Mouse (Mus musculus) hindbrain, embryonic 16.5 days (tissue): ENCODE results near the gene Tmem170. TPM values are rescaled to one million over a fixed set of nuclear protein-coding genes. Genes with fewer than 3 reads are reported as not detected.
A peak's percentile ranks its signal among the peaks of the same experiment; 100 is the strongest.

ENCODE experiments used
- ATAC-seq: fragments of 200-750 bp; cut with Nextera tagmentation; 2 replicates; pipeline ENCODE4 v1.8.0; 2017; ENCODE audit warnings: moderate TSS enrichment, moderate library complexity
- H3K27ac ChIP-seq: fragments of 300-500 bp; sonication (generic); 2 replicates; pipeline ENCODE4 v1.5.1; 2014; ENCODE audit warnings: low read depth, mild to moderate bottlenecking, control low read depth, low read length, moderate library complexity
- H3K27me3 ChIP-seq: fragments of 300-500 bp; sonication (generic); replicated peaks from 2 replicates; pipeline ENCODE4 v1.6.1; 2014; ENCODE audit warnings: low read length; ENCODE audit not compliant: control insufficient read depth, insufficient read depth
- H3K36me3 ChIP-seq: fragments of 300-500 bp; sonication (generic); 2 replicates; pipeline ENCODE4 v1.6.1; 2014; ENCODE audit warnings: mild to moderate bottlenecking, low read length, moderate library complexity, mixed read lengths; ENCODE audit not compliant: control insufficient read depth, insufficient read depth
- H3K4me1 ChIP-seq: fragments of 300-500 bp; sonication (generic); 2 replicates; pipeline ENCODE4 v1.6.1; 2014; ENCODE audit warnings: low read depth, low read length; ENCODE audit not compliant: control insufficient read depth, insufficient read depth
- H3K4me2 ChIP-seq: fragments of 300-500 bp; sonication (generic); 2 replicates; pipeline ENCODE4 v1.6.1; 2014; ENCODE audit warnings: mild to moderate bottlenecking, low read length, control low read depth, moderate library complexity
- H3K4me3 ChIP-seq: fragments of 300-500 bp; sonication (generic); 2 replicates; pipeline ENCODE4 v1.5.1; 2014; ENCODE audit warnings: mild to moderate bottlenecking, low read length, control low read depth, moderate library complexity
- H3K9ac ChIP-seq: fragments of 300-500 bp; sonication (generic); 2 replicates; pipeline ENCODE4 v1.6.1; 2014; ENCODE audit warnings: low read depth, mild to moderate bottlenecking, control low read depth, low read length, moderate library complexity
- H3K9me3 ChIP-seq: fragments of 300-500 bp; sonication (generic); 2 replicates; pipeline ENCODE4 v1.6.1; 2014; ENCODE audit warnings: mild to moderate bottlenecking, low read length, moderate library complexity; ENCODE audit not compliant: control insufficient read depth
- WGBS: fragments of 180-500 bp; shearing (Covaris S2); extraction: QIAGEN DNeasy Blood & Tissue Kit; methylation state at CpG from one replicate; pipeline ENCODE4 v1.1.7; 2014; 5-methylcytosine and 5-hydroxymethylcytosine counted together
- polyA plus RNA-seq: library from polyadenylated mRNA; unstranded; fragments of >200 nt; fragmentation: Nextera tagmentation; extraction: Ambion mirVana; gene quantifications from 2 replicates; pipeline ENCODE4 v1.2.1, GENCODE M21; 2015

Tmem170 gene
- polyA plus RNA-seq, 1 experiment from 2014 or later = 3.6 TPM

DNA sequence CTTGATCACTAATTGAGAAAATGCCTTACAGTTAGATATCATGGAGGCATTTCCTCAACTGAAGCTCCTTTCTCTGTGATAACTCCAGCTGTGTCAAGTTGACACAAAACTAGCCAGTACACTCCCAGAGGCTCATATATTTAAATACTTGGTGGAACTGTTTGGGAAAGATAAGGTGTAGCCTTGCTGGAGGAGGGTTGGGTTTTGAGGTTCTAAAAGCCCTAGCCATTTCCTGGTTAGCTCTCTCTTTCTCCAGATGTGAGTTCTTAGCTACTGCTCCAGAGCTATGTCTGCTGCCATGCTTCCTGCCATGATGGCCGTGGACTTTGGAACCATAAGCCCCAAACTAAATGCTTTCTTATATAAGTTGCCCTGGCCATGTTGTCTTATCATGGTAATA is 10.9 kb upstream of the Tmem170 start:
- no peak overlapping the region for H3K9ac ChIP-seq
- peaks cover 26% of the 10 kb centered on the region for H3K27me3 ChIP-seq
- no peak overlapping the region for H3K4me3 ChIP-seq
- no peak overlapping the region for H3K27ac ChIP-seq
- no peak overlapping the region for H3K4me2 ChIP-seq
- no peaks in the 10 kb centered on the region for H3K9me3 ChIP-seq
- ATAC-seq = no peak
- WGBS = 87% methylated on average over 1 of the region's 1 CpGs
- no peaks in the 10 kb centered on the region for H3K36me3 ChIP-seq
- H3K4me1 ChIP-seq = peaks cover 5% of the 10 kb centered on the region

DNA sequence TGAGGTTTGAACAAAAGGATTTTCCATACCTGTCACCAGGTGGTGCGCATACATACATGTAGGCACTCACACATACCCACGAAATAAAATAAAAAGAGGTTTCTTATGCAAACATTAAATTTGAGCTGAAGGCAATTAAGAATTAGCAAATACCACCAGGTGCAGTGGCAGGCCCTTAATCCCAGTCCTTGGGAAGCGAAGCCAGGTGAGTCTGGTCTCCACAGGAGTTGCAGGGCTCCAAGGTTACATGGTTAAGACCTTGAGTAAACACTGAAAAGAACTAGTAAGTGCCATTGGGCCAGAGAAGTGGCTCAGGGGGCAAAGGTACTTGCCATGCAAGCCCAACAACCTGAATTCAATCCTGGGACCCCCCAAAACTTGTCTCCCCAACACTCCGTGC is 7.1 kb upstream of the Tmem170 start:
- Histone ChIP-seq H3K4me2 (no peak overlapping the region), H3K4me3 (no peak overlapping the region), H3K36me3 (no peaks in the 10 kb centered on the region), H3K9ac (no peak overlapping the region), H3K9me3 (no peaks in the 10 kb centered on the region), H3K4me1 (no peaks in the 10 kb centered on the region), H3K27ac (no peak overlapping the region), H3K27me3 (no peaks in the 10 kb centered on the region)
- 88% methylated on average over 4 of the region's 4 CpGs for WGBS
- ATAC-seq = no peak

DNA sequence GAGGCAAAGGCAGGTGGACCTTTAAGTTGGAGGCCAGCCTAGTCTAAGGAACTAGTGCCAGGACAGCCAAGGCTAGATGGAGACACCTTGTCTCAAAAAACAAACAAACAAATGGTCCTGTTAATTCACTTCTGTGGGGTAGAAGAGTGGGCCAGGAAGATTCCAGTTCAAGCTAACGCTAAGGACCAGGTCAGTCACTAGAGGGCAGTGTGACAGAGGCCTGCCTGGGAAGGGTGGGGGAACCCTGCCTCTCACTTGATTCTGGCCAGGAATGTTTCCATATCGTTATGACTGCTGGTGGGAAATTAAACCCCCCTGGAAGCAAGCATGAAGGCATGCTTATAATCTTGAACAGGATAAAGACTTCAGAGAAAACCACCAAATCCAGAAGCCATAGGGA is 5.0 kb upstream of the Tmem170 start:
- WGBS = 3% methylated on average over 2 of the region's 2 CpGs
- ATAC-seq = no peak

DNA sequence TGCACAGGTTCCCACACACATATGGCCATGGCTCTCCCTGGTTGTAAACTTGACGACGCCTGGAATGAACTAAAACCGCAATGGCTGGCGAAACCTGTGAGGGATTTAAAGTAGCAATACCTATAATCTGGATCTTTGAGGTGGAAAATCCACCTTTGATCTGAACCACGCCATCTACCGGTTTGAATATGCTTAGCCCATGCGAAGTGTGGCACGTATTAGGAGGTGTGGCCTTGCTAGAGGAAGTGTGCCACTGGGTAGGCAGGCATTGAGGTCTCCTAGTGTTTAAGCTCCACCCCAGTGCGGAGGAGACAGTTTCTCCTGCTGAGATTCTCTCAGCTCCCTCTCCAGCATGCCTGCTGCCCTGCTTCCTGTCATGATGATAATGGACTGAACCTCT is 1.2 kb upstream of the Tmem170 start:
- Histone ChIP-seq H3K4me3 (no peak overlapping the region), H3K9me3 (no peaks in the 10 kb centered on the region), H3K27ac (no peak overlapping the region), H3K27me3 (no peaks in the 10 kb centered on the region), H3K36me3 (no peaks in the 10 kb centered on the region), H3K4me2 (no peak overlapping the region), H3K4me1 (peaks cover 4% of the 10 kb centered on the region; the same call in 1 of the 2 replicates), H3K9ac (no peak overlapping the region)
- 67% methylated on average over 9 of the region's 9 CpGs for WGBS
- no peak for ATAC-seq

More for the DNA sequence above, 5.0 kb upstream of the Tmem170 start:
- Histone ChIP-seq H3K36me3 (no peaks in the 10 kb centered on the region), H3K27me3 (no peaks in the 10 kb centered on the region), H3K27ac (no peak overlapping the region), H3K9ac (no peak overlapping the region), H3K9me3 (no peaks in the 10 kb centered on the region), H3K4me2 (no peak overlapping the region), H3K4me1 (no peaks in the 10 kb centered on the region), H3K4me3 (no peak overlapping the region)

DNA sequence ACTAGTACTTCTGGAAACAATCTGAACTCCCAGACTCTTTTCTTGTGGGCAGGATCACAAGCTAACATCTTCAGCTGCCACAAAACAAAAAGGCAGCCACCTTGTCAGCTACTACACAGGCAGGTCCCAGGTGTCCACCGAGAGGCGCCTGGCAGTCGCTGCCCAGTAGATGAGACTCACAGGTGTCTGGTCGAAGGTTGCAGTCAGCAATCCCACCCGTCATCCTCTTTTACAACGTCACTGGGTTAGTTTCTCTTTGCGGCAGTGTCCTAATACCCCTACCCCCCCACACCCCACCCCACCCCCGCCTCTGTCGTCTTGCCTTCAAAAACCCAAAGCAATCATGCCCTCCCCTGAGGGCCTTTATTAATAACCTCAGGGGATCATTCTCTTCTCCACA is 792 bp downstream of the Tmem170 start:
- H3K9ac ChIP-seq = peak overlapping the region; percentile 78
- no peaks in the 10 kb centered on the region for H3K36me3 ChIP-seq
- no peaks in the 10 kb centered on the region for H3K27me3 ChIP-seq
- peaks cover 4% of the 10 kb centered on the region; the same call in 1 of the 2 replicates for H3K4me1 ChIP-seq
- peak overlapping the region; percentile 79 for H3K4me3 ChIP-seq
- H3K27ac ChIP-seq = no peak overlapping the region
- H3K9me3 ChIP-seq = no peaks in the 10 kb centered on the region
- no peak for ATAC-seq
- H3K4me2 ChIP-seq = peak overlapping the region; percentile 67
- 28% methylated on average over 9 of the region's 9 CpGs for WGBS

DNA sequence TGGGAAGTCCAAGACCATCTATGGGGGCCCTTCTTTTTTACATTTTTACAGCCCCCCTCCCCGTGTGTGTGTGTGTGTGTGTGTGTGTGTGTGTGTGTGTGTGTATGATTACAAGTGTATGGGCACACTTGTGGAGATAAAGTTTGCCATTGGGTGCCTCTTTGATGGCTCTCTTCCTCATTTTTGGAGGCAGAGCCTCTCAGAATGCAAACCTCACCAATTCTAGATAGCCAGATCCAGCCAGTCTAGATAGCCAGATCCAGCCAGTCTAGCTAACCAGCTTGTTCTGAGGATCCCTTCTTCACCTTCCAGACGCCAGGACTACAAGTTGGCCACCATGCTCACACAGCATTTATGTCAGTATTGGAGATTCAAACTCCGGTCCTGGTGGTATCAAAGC is 5.3 kb downstream of the Tmem170 start:
- WGBS = 87% methylated on average over 3 of the region's 3 CpGs

DNA sequence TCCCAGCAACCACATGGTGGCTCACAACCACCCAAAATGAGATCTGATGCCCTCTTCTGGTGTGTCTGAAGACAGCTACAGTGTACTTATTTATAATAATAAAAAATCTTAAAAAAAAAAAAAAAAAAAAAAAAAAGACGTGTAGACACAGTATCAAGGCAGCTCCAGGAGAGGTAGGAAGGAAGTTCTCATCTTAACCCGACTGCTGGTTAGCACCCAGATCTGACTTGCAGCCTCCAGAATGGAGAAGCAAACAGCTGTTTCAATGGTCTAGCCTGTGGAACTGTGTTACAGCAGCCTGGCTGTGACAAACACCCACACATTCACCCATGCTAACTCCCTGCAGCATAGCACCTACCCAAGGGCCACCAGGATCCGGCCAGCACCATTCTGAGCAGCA is 6.2 kb downstream of the Tmem170 start:
- WGBS = 87% methylated on average over 3 of the region's 3 CpGs
- Histone ChIP-seq H3K27ac (no peak overlapping the region), H3K27me3 (no peaks in the 10 kb centered on the region), H3K9ac (no peak overlapping the region), H3K36me3 (no peaks in the 10 kb centered on the region), H3K4me1 (no peaks in the 10 kb centered on the region), H3K4me2 (no peak overlapping the region), H3K4me3 (no peak overlapping the region), H3K9me3 (no peaks in the 10 kb centered on the region)
- no peak for ATAC-seq

More for the DNA sequence above, 5.3 kb downstream of the Tmem170 start:
- H3K9me3 ChIP-seq = no peaks in the 10 kb centered on the region
- H3K9ac ChIP-seq = no peak overlapping the region
- H3K4me2 ChIP-seq = no peak overlapping the region
- no peak overlapping the region for H3K4me3 ChIP-seq
- no peaks in the 10 kb centered on the region for H3K27me3 ChIP-seq
- ATAC-seq = no peak
- no peak overlapping the region for H3K27ac ChIP-seq
- H3K36me3 ChIP-seq = no peaks in the 10 kb centered on the region
- H3K4me1 ChIP-seq = peaks cover 4% of the 10 kb centered on the region; the same call in 1 of the 2 replicates

DNA sequence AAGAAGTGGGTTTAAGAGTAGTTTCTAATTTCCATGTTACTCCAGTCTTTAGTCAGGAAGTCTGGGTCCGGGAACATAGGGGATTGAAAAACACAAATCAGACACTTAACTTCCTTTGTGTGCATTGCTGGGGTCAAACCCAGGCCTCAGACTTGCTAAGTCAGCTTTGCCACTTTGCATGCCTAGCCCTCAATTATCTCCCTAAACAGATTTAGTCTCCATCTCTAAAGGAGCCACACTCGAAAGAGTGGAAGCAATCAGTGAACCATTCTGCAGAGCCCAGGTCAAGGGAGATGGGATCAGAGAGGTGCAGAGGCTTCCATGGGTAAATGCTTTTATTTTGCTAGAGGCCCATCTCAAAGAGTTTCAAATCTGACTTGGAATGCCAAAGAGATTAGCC is 7.9 kb downstream of the Tmem170 start:
- no peaks in the 10 kb centered on the region for H3K36me3 ChIP-seq
- no peak overlapping the region for H3K4me3 ChIP-seq
- ATAC-seq = no peak
- H3K9ac ChIP-seq = no peak overlapping the region
- no peaks in the 10 kb centered on the region for H3K27me3 ChIP-seq
- H3K4me2 ChIP-seq = no peak overlapping the region
- H3K27ac ChIP-seq = no peak overlapping the region
- no peaks in the 10 kb centered on the region for H3K9me3 ChIP-seq
- H3K4me1 ChIP-seq = no peaks in the 10 kb centered on the region
- 66% methylated on average over 2 of the region's 2 CpGs for WGBS

DNA sequence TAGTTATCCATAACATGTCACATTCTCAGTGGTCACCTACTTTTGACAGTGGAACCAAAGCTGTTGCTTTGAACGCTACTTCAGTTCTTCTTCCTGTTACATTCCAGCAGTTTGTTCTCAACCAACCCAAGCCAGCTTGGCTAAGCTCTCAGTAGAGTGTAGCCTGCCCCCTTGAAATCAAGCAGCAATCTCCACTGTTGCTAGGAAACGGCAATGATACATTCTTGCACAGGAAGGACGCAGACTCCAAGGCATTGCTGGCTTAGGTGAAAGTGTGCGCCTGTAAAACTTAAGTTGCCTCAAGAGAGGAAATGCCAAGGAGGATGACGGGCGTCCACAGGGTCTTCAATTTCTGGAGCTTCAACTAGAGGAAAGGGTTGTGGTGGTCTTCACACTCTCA is 10.7 kb downstream of the Tmem170 start:
- Histone ChIP-seq H3K4me2 (no peak overlapping the region), H3K4me3 (no peak overlapping the region), H3K9me3 (no peaks in the 10 kb centered on the region), H3K36me3 (no peaks in the 10 kb centered on the region), H3K9ac (no peak overlapping the region), H3K27me3 (no peaks in the 10 kb centered on the region), H3K27ac (no peak overlapping the region), H3K4me1 (no peaks in the 10 kb centered on the region)
- ATAC-seq = no peak
- 87% methylated on average over 6 of the region's 6 CpGs for WGBS
